Mouse (Mus musculus): Measurements from ENCODE around the gene Mgam.
"Not testable (repeated sequence)": the region's sequence is repeated elsewhere in the genome, so short reads cannot be mapped to it uniquely, and the experiment has no call there.

Mgam gene

GRCm38 (mm10) chr6:40628406-40629000 is at the start of gene Mgam:
TSS of gene Mgam (plus strand) at chr6:40628831.
- DNase-seq (ENCODE audit: low read depth, low spot score), result no peak

GRCm38 (mm10) chr6:40584336-40584735 is 44.3 kb upstream of the Mgam start:
- DNase-seq (ENCODE audit: low read depth, low spot score), result no peak

- DNase-seq (ENCODE audit: low read depth, low spot score), result no peak
These were observed 43.0 kb upstream of the Mgam start, which contains the start of gene Clec5a for GRCm38 (mm10) chr6:40585645-40586044. TSS of gene Clec5a (minus strand) at chr6:40585821.

GRCm38 (mm10) chr6:40588346-40588745 is 40.3 kb upstream of the Mgam start:
- no peak for DNase-seq (ENCODE audit: low read depth, low spot score)

GRCm38 (mm10) chr6:40594804-40595550 is 33.7 kb upstream of the Mgam start:
- no peak for DNase-seq (ENCODE audit: low read depth, low spot score)

GRCm38 (mm10) chr6:40598546-40598945 is 30.1 kb upstream of the Mgam start:
- DNase-seq (ENCODE audit: low read depth, low spot score), result not testable (repeated sequence)

GRCm38 (mm10) chr6:40607431-40607830 is 21.2 kb upstream of the Mgam start:
- no peak for DNase-seq (ENCODE audit: low read depth, low spot score)

- no peak for DNase-seq (ENCODE audit: low read depth, low spot score)
These were observed 18.4 kb upstream of the Mgam start for GRCm38 (mm10) chr6:40610244-40610643.

GRCm38 (mm10) chr6:40613260-40613852 is 15.3 kb upstream of the Mgam start, which contains the start of gene Tas2r138:
TSS of gene Tas2r138 (minus strand) at chr6:40613310.
- no peak for DNase-seq (ENCODE audit: low read depth, low spot score)

GRCm38 (mm10) chr6:40617965-40618364 is 10.7 kb upstream of the Mgam start:
- DNase-seq (ENCODE audit: low read depth, low spot score), result peak; percentile 47

- no peak for DNase-seq (ENCODE audit: low read depth, low spot score)
These were observed 2.5 kb upstream of the Mgam start for GRCm38 (mm10) chr6:40626111-40626510.

GRCm38 (mm10) chr6:40634640-40635071 is 6.0 kb downstream of the Mgam start:
- DNase-seq (ENCODE audit: low read depth, low spot score), result no peak

GRCm38 (mm10) chr6:40635559-40635958 is 6.9 kb downstream of the Mgam start:
- DNase-seq (ENCODE audit: low read depth, low spot score), result no peak

GRCm38 (mm10) chr6:40637755-40638154 is 9.1 kb downstream of the Mgam start:
- DNase-seq (ENCODE audit: low read depth, low spot score), result no peak

GRCm38 (mm10) chr6:40640710-40641538 is 12.3 kb downstream of the Mgam start:
- DNase-seq (ENCODE audit: low read depth, low spot score), result no peak

- no peak for DNase-seq (ENCODE audit: low read depth, low spot score)
These were observed 17.1 kb downstream of the Mgam start for GRCm38 (mm10) chr6:40645701-40646100.

- DNase-seq (ENCODE audit: low read depth, low spot score), result no peak
These were observed 22.3 kb downstream of the Mgam start for GRCm38 (mm10) chr6:40650953-40651352.

- DNase-seq (ENCODE audit: low read depth, low spot score), result no peak
These were observed 32.3 kb downstream of the Mgam start for GRCm38 (mm10) chr6:40660930-40661329.

GRCm38 (mm10) chr6:40689180-40689579 is 60.5 kb downstream of the Mgam start:
- DNase-seq (ENCODE audit: low read depth, low spot score), result peak; percentile 70

- not testable (repeated sequence) for DNase-seq (ENCODE audit: low read depth, low spot score)
These were observed 63.4 kb downstream of the Mgam start for GRCm38 (mm10) chr6:40692007-40692406.

GRCm38 (mm10) chr6:40713494-40713893 is 84.9 kb downstream of the Mgam start:
- not testable (repeated sequence) for DNase-seq (ENCODE audit: low read depth, low spot score)

GRCm38 (mm10) chr6:40715705-40716104 is 87.1 kb downstream of the Mgam start:
- DNase-seq (ENCODE audit: low read depth, low spot score), result no peak

Data from retina, postnatal 7 days (tissue).